Mouse (Mus musculus) skeletal muscle tissue, postnatal 0 days (tissue): ENCODE results near the gene Lsm14a. TPM values are rescaled to one million over a fixed set of nuclear protein-coding genes. Genes with fewer than 3 reads are reported as not detected.

Experiments used
- polyA plus RNA-seq: library from polyadenylated mRNA; unstranded; fragments of >200 nt; fragmentation: Nextera tagmentation; extraction: Ambion mirVana; gene quantifications from 2 replicates; pipeline ENCODE4 v1.2.1, GENCODE M21; 2015

Gene Lsm14a
- 53.4 and 54.9 TPM in 2 replicates for polyA plus RNA-seq

GRCm38 (mm10) chr7:34393215-34393614 is at the start of gene Lsm14a:
Gene Lsm14a (minus strand): TSS chr7:34393315.

GRCm38 (mm10) chr7:34313443-34313875 is 79.7 kb downstream of the Lsm14a start, which contains the start of gene 4931406P16Rik:
Gene 4931406P16Rik (minus strand): TSS chr7:34313551.

Other genes with a start within 250 kb of the Lsm14a start
- gene Uba2, start 223.7 kb downstream of the Lsm14a start, polyA plus RNA-seq = 67.6 and 71.9 TPM in 2 replicates
- 44.7 and 48.3 TPM in 2 replicates for gene Pdcd2l, start 196.7 kb downstream of the Lsm14a start, polyA plus RNA-seq
- gene Gpi1, start 163.0 kb downstream of the Lsm14a start, polyA plus RNA-seq = 646 and 684 TPM in 2 replicates
- not detected in 2 replicates for gene Gm6096, start 142.3 kb downstream of the Lsm14a start, polyA plus RNA-seq
- 24.7 and 25.5 TPM in 2 replicates for gene 4931406P16Rik, start 79.8 kb downstream of the Lsm14a start, polyA plus RNA-seq